9 mouse cellular contexts compared by ENCODE assay signal in the genomic region with DNA sequence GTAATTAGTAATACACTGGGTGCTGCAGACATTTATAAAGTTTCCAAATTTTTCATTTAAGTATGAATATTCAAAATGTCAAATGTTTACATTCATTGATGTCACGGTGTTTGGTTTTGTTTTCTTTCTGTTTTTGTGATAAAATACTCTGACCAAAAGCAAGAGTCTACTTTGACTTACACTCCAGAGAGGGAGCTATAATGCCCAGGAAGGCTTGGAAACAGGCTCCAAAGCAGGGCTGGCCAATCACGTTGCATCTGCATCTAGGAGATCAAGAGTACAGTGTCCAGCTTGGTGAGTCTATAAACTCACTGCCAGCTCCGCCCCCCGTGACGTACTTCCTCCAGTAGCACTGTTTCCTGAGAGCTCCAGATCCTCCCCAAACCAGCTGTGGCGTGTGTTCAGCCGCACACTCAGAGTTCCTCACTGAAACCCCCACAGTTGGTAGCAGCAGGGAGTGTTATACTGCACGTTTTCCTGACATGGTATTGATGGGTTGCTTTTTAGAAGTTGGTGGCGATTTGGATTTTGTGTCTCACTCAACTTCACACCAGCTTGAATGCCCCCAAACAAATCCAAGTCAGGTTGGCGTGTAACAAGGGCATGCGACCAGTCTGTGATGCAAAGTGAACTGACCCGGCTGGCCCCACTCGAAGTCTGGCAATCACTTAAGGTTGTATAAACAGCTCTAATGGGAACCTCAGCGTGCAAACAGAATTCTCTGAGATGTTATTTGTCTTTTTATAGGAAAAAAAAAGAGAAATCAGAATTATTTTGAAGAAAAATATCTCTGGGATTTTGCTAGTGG.
DNase-seq lines count a peak whose midpoint lies in the region; ATAC-seq and TF ChIP-seq lines count a peak whose summit lies in the region.
"Had no signal": no experiment of that assay in that cellular context is flagged by ENCODE, and none has a peak within 500 bp of the region (broad histone marks: within the 10 kb centered on the region; RNA-seq: fewer than 3 reads in every experiment).

No protein-coding gene starts in this region.

- TF ChIP-seq CTCF in small intestine, adult 2 months (IDR thresholded peaks at IDR 0.05; ENCODE audit: extremely low read depth, insufficient read length, insufficient replicate concordance, low read depth, low read length), result no peak

- 85% methylated on average over 14 of the region's 14 CpGs for WGBS in midbrain, embryonic 11.5 days
- 81% methylated on average over 14 of the region's 14 CpGs for WGBS in midbrain, embryonic 10.5 days
- WGBS in embryonic facial prominence, embryonic 13.5 days, result 71% methylated on average over 14 of the region's 14 CpGs
- WGBS in limb, embryonic 15.5 days, result 63% methylated on average over 14 of the region's 14 CpGs
- WGBS in small intestine, adult 2 months, result 65% methylated on average over 14 of the region's 14 CpGs

- H3K27me3 ChIP-seq in midbrain, embryonic 11.5 days (ENCODE audit: control insufficient read depth, insufficient read depth, low read length), result no peaks in the 10 kb centered on the region
- H3K27me3 ChIP-seq in midbrain, embryonic 10.5 days (ENCODE audit: low read depth, poor library complexity, severe bottlenecking), result no peaks in the 10 kb centered on the region
- H3K27me3 ChIP-seq in embryonic facial prominence, embryonic 13.5 days, result no peaks in the 10 kb centered on the region
- no peaks in the 10 kb centered on the region for H3K27me3 ChIP-seq in limb, embryonic 15.5 days
- H3K27me3 ChIP-seq in small intestine, adult 2 months (ENCODE audit: control insufficient read depth, insufficient read depth, low read length), result no peaks in the 10 kb centered on the region
- H3K27me3 ChIP-seq: midbrain, embryonic 12.5 days had no signal

- H3K4me2 ChIP-seq in midbrain, embryonic 11.5 days, result no peak overlapping the region
- peak overlapping the region; percentile 43; the same call in 1 of the 2 replicates for H3K4me2 ChIP-seq in embryonic facial prominence, embryonic 13.5 days
- H3K4me2 ChIP-seq in limb, embryonic 15.5 days, result no peak overlapping the region
- H3K4me2 ChIP-seq: midbrain, embryonic 12.5 days had no signal

- TF ChIP-seq POLR2A in small intestine, adult 2 months (IDR thresholded peaks at IDR 0.05; ENCODE audit: low read depth, low read length), result peak; percentile 34; the same call in 1 of the 2 replicates

- ATAC-seq in midbrain, embryonic 11.5 days (ENCODE audit: low FRiP score), result no peak
- no peak for ATAC-seq in embryonic facial prominence, embryonic 13.5 days (ENCODE audit: insufficient number of reproducible peaks, insufficient read depth, low FRiP score, low TSS enrichment, low read depth)
- ATAC-seq in limb, embryonic 15.5 days (ENCODE audit: insufficient number of reproducible peaks, low FRiP score, low TSS enrichment, low read depth), result 0 out of 2 replicates have a peak, but pooled peaks have one; percentile 35

- no peak overlapping the region for H3K27ac ChIP-seq in midbrain, embryonic 11.5 days (ENCODE audit: low read depth, low read length)
- no peak overlapping the region for H3K27ac ChIP-seq in midbrain, embryonic 10.5 days (replicated peaks)
- no peak overlapping the region for H3K27ac ChIP-seq in embryonic facial prominence, embryonic 13.5 days
- no peak overlapping the region for H3K27ac ChIP-seq in limb, embryonic 15.5 days
- peak overlapping the region; percentile 65 for H3K27ac ChIP-seq in small intestine, adult 2 months (ENCODE audit: insufficient read depth, low read depth, low read length)
- H3K27ac ChIP-seq: midbrain, embryonic 12.5 days had no signal

- no peaks in the 10 kb centered on the region for H3K36me3 ChIP-seq in midbrain, embryonic 11.5 days (ENCODE audit: control insufficient read depth, insufficient read depth, low read length)
- peaks cover 7% of the 10 kb centered on the region; the same call in 1 of the 2 replicates for H3K36me3 ChIP-seq in midbrain, embryonic 10.5 days
- no peaks in the 10 kb centered on the region for H3K36me3 ChIP-seq in embryonic facial prominence, embryonic 13.5 days
- H3K36me3 ChIP-seq in limb, embryonic 15.5 days, result no peaks in the 10 kb centered on the region
- H3K36me3 ChIP-seq in small intestine, adult 2 months (ENCODE audit: control insufficient read depth, insufficient read depth, low read length), result 0 out of 2 replicates have a peak, but pooled peaks cover 2% of the 10 kb centered on the region
- H3K36me3 ChIP-seq: midbrain, embryonic 12.5 days had no signal

- H3K4me1 ChIP-seq in midbrain, embryonic 11.5 days (ENCODE audit: control insufficient read depth, insufficient read depth, low read length), result no peaks in the 10 kb centered on the region
- no peaks in the 10 kb centered on the region; the same call in 1 of the 2 replicates for H3K4me1 ChIP-seq in midbrain, embryonic 10.5 days
- peaks cover 18% of the 10 kb centered on the region for H3K4me1 ChIP-seq in embryonic facial prominence, embryonic 13.5 days
- peaks cover 4% of the 10 kb centered on the region; the same call in 1 of the 2 replicates for H3K4me1 ChIP-seq in limb, embryonic 15.5 days
- peaks cover 2% of the 10 kb centered on the region; the same call in 1 of the 2 replicates for H3K4me1 ChIP-seq in small intestine, adult 2 months (ENCODE audit: control insufficient read depth, insufficient read depth, insufficient read length, low read length)
- H3K4me1 ChIP-seq: midbrain, embryonic 12.5 days had no signal

- H3K4me3 ChIP-seq in midbrain, embryonic 11.5 days (ENCODE audit: low read depth, low read length), result no peak overlapping the region
- H3K4me3 ChIP-seq in midbrain, embryonic 10.5 days, result no peak overlapping the region
- H3K4me3 ChIP-seq in embryonic facial prominence, embryonic 13.5 days, result no peak overlapping the region
- H3K4me3 ChIP-seq in limb, embryonic 15.5 days, result no peak overlapping the region
- H3K4me3 ChIP-seq in small intestine, adult 2 months (ENCODE audit: low read depth, low read length), result no peak overlapping the region
- H3K4me3 ChIP-seq: midbrain, embryonic 12.5 days had no signal

- peak; percentile 77 for DNase-seq in midbrain, embryonic 11.5 days (ENCODE audit: low spot score, missing footprints)
- DNase-seq in midbrain, embryonic 10.5 days (ENCODE audit: low spot score), result no peak
- no peak for DNase-seq in right cerebral cortex, postnatal 10 days (ENCODE audit: low spot score in 2 of 2)
- no peak for DNase-seq in right cerebral cortex, postnatal 25 days
- DNase-seq in ovary, postnatal 36 days (ENCODE audit: low spot score), result no peak

- no peak overlapping the region for H3K9ac ChIP-seq in midbrain, embryonic 11.5 days (ENCODE audit: low read length)
- H3K9ac ChIP-seq in embryonic facial prominence, embryonic 13.5 days, result no peak overlapping the region
- no peak overlapping the region for H3K9ac ChIP-seq in limb, embryonic 15.5 days
- H3K9ac ChIP-seq: midbrain, embryonic 12.5 days had no signal

- H3K9me3 ChIP-seq in midbrain, embryonic 11.5 days (ENCODE audit: control insufficient read depth, low read length), result no peaks in the 10 kb centered on the region
- H3K9me3 ChIP-seq in midbrain, embryonic 10.5 days (replicated peaks), result no peaks in the 10 kb centered on the region; the same call in 1 of the 2 replicates
- H3K9me3 ChIP-seq in embryonic facial prominence, embryonic 13.5 days, result no peaks in the 10 kb centered on the region
- no peaks in the 10 kb centered on the region for H3K9me3 ChIP-seq in limb, embryonic 15.5 days
- H3K9me3 ChIP-seq: midbrain, embryonic 12.5 days had no signal
